Mouse (Mus musculus) layer of hippocampus, adult 2 months (tissue): ENCODE measurements around the gene Cd300ld4. TPM values are rescaled to one million over a fixed set of nuclear protein-coding genes. Genes with fewer than 3 reads are reported as not detected.
"Not testable (repeated sequence)": the region's sequence is repeated elsewhere in the genome, so short reads cannot be mapped to it uniquely, and the experiment has no call there.

Experiments used
- DNase-seq, 2 experiments: peaks; one replicate each; pipeline ENCODE4 v3.0.0; 2022; ENCODE audit warnings: low spot score in 2 of 2
- H3K27ac ChIP-seq: fragments of 200-600 bp; 2 replicates; pipeline ENCODE4 v1.8.1; 2022
- H3K4me3 ChIP-seq: fragments of 200-600 bp; 2 replicates; pipeline ENCODE4 v1.8.1; 2022; ENCODE audit warnings: mild to moderate bottlenecking
- CTCF ChIP-seq: fragments of 200-600 bp; conservative IDR thresholded peaks from 2 replicates; pipeline ENCODE4 v1.8.1; 2022; ENCODE audit warnings: antibody characterized with exemption, mild to moderate bottlenecking, moderate library complexity
- long read RNA-seq, 2 experiments: library from polyadenylated mRNA; stranded (forward); transcript quantifications; one replicate each; pipeline ENCODE4 v2.0.0; 2021; ENCODE audit warnings: borderline mapping rate in 2 of 2
- total RNA-seq, 2 experiments: library from RNA; stranded (reverse); gene quantifications; 2 replicates each; pipeline ENCODE4 v1.2.3; 2021

Gene Cd300ld4
- total RNA-seq, result 1 to 10 TPM; 1.0 to 1.7 TPM
- long read RNA-seq, experiment 1, result 0 reads
- long read RNA-seq, experiment 2, result 0 reads

- not testable (repeated sequence) for DNase-seq, H3K27ac ChIP-seq
Measured at GRCm38 (mm10) chr11:115026912-115027311, at the start of gene Cd300ld4. TSS of gene Cd300ld4 (minus strand) at chr11:115027012.

GRCm38 (mm10) chr11:115075859-115076258 is 49.0 kb upstream of the Cd300ld4 start:
- DNase-seq, result no peak
- H3K4me3 ChIP-seq, result no peak overlapping the region
- no peak for TF ChIP-seq CTCF
- no peak overlapping the region for H3K27ac ChIP-seq

More at GRCm38 (mm10) chr11:115026912-115027311, at the start of gene Cd300ld4:
- H3K4me3 ChIP-seq, result not testable (repeated sequence)

- no peak overlapping the region for H3K4me3 ChIP-seq
- no peak for TF ChIP-seq CTCF
- no peak for DNase-seq
- H3K27ac ChIP-seq, result no peak overlapping the region
Measured at GRCm38 (mm10) chr11:115075407-115075806, 48.6 kb upstream of the Cd300ld4 start.

GRCm38 (mm10) chr11:115073002-115073401 is 46.2 kb upstream of the Cd300ld4 start:
- DNase-seq, result no peak
- no peak for TF ChIP-seq CTCF
- H3K27ac ChIP-seq, result no peak overlapping the region
- H3K4me3 ChIP-seq, result no peak overlapping the region

- no peak overlapping the region for H3K4me3 ChIP-seq
- DNase-seq, result no peak
- no peak overlapping the region for H3K27ac ChIP-seq
- no peak for TF ChIP-seq CTCF
Measured at GRCm38 (mm10) chr11:115071631-115072294, 45.0 kb upstream of the Cd300ld4 start.

GRCm38 (mm10) chr11:115071015-115071551 is 44.3 kb upstream of the Cd300ld4 start:
- no peak overlapping the region for H3K4me3 ChIP-seq
- no peak for DNase-seq
- no peak for TF ChIP-seq CTCF
- no peak overlapping the region for H3K27ac ChIP-seq

GRCm38 (mm10) chr11:115066768-115067167 is 40.0 kb upstream of the Cd300ld4 start:
- DNase-seq, result no peak
- H3K4me3 ChIP-seq, result no peak overlapping the region
- no peak overlapping the region for H3K27ac ChIP-seq
- TF ChIP-seq CTCF, result peak; percentile 55

- no peak within 1 kb of the TSS for H3K4me3 ChIP-seq
- TF ChIP-seq CTCF, result no peak
- no peak for DNase-seq
- no peak within 1 kb of the TSS for H3K27ac ChIP-seq
Measured at GRCm38 (mm10) chr11:115062077-115062476, 35.3 kb upstream of the Cd300ld4 start, which contains the start of gene Cd300e. TSS of gene Cd300e (minus strand) at chr11:115062177.

GRCm38 (mm10) chr11:115059797-115060196 is 33.0 kb upstream of the Cd300ld4 start:
- no peak overlapping the region for H3K27ac ChIP-seq
- no peak overlapping the region for H3K4me3 ChIP-seq
- no peak for DNase-seq
- no peak for TF ChIP-seq CTCF

GRCm38 (mm10) chr11:115058701-115059100 is 31.9 kb upstream of the Cd300ld4 start:
- no peak overlapping the region for H3K27ac ChIP-seq
- DNase-seq, result no peak
- no peak overlapping the region for H3K4me3 ChIP-seq
- no peak for TF ChIP-seq CTCF

GRCm38 (mm10) chr11:115054537-115054936 is 27.7 kb upstream of the Cd300ld4 start:
- no peak for TF ChIP-seq CTCF
- no peak overlapping the region for H3K4me3 ChIP-seq

GRCm38 (mm10) chr11:115052991-115053390 is 26.2 kb upstream of the Cd300ld4 start:
- no peak overlapping the region for H3K4me3 ChIP-seq
- TF ChIP-seq CTCF, result no peak
- no peak for DNase-seq
- no peak overlapping the region for H3K27ac ChIP-seq

More at GRCm38 (mm10) chr11:115054537-115054936, 27.7 kb upstream of the Cd300ld4 start:
- no peak overlapping the region for H3K27ac ChIP-seq
- no peak for DNase-seq

- DNase-seq, result no peak
- TF ChIP-seq CTCF, result no peak
- no peak overlapping the region for H3K27ac ChIP-seq
- no peak overlapping the region for H3K4me3 ChIP-seq
Measured at GRCm38 (mm10) chr11:115052206-115052605, 25.4 kb upstream of the Cd300ld4 start.

GRCm38 (mm10) chr11:115049282-115049895 is 22.6 kb upstream of the Cd300ld4 start:
- peak in 1 of 2 experiments; percentile 18 for DNase-seq
- Histone ChIP-seq H3K27ac (peak overlapping the region; percentile 46; the same call in 1 of the 2 replicates), H3K4me3 (no peak overlapping the region)
- peak; percentile 75 for TF ChIP-seq CTCF
